Comparison of ENCODE assay signal across 23 mouse cellular contexts in the genomic region with DNA sequence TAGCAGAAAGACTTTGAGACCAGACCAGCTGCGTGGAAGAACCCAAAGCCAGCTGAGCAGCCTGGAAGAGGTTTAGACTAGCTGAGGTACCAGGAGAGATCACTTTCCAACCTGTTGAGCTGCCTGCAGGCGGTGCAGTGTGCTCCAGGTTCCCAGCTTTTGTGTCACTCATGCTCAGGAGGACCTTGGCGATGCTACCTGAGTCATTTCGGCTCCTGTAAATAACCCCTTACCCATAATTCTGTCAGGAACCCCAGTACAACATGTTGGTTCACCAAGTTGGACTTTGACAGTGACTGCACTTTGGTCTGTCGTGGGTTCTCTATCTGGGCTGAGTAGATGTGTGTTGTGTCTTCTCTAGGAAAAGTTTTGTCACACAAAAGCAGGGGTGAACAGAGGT.
A peak's percentile ranks its signal among the peaks of the same experiment; 100 is the strongest.
DNase-seq lines count a peak whose midpoint lies in the region; ATAC-seq and TF ChIP-seq lines count a peak whose summit lies in the region.
"Had no signal": no experiment of that assay in that cellular context is flagged by ENCODE, and none has a peak within 500 bp of the region (broad histone marks: within the 10 kb centered on the region; RNA-seq: fewer than 3 reads in every experiment).

No protein-coding gene starts in this region.

- no peaks in the 10 kb centered on the region for H3K36me3 ChIP-seq in kidney, postnatal 0 days (ENCODE audit: insufficient read depth, low read length)
- no peaks in the 10 kb centered on the region for H3K36me3 ChIP-seq in kidney, embryonic 14.5 days (ENCODE audit: control insufficient read depth, insufficient read depth, low read length)
- no peaks in the 10 kb centered on the region for H3K36me3 ChIP-seq in intestine, embryonic 16.5 days (ENCODE audit: control insufficient read depth, insufficient read depth, low read length)
- H3K36me3 ChIP-seq in limb, embryonic 11.5 days (ENCODE audit: control insufficient read depth, insufficient read depth, low read length), result no peaks in the 10 kb centered on the region
- H3K36me3 ChIP-seq in stomach, postnatal 0 days (ENCODE audit: control insufficient read depth, insufficient read depth, low read length), result no peaks in the 10 kb centered on the region
- H3K36me3 ChIP-seq in hindbrain, embryonic 12.5 days, result no peaks in the 10 kb centered on the region
- H3K36me3 ChIP-seq: embryonic facial prominence, embryonic 13.5 days; forebrain, embryonic 15.5 days; hindbrain, embryonic 15.5 days; liver, embryonic 13.5 days; midbrain, embryonic 13.5 days had no signal

- H3K27me3 ChIP-seq in kidney, postnatal 0 days (ENCODE audit: insufficient read depth, low read length), result no peaks in the 10 kb centered on the region
- no peaks in the 10 kb centered on the region for H3K27me3 ChIP-seq in kidney, embryonic 14.5 days (ENCODE audit: control insufficient read depth, insufficient read depth, low read length)
- no peaks in the 10 kb centered on the region for H3K27me3 ChIP-seq in intestine, embryonic 16.5 days (replicated peaks; ENCODE audit: control insufficient read depth, insufficient read depth, low read length)
- H3K27me3 ChIP-seq in limb, embryonic 11.5 days (ENCODE audit: control insufficient read depth, insufficient read depth, low read length), result no peaks in the 10 kb centered on the region
- H3K27me3 ChIP-seq in stomach, postnatal 0 days (ENCODE audit: control insufficient read depth, insufficient read depth, low read length), result no peaks in the 10 kb centered on the region
- H3K27me3 ChIP-seq in hindbrain, embryonic 12.5 days, result no peaks in the 10 kb centered on the region
- H3K27me3 ChIP-seq: embryonic facial prominence, embryonic 13.5 days; forebrain, embryonic 15.5 days; hindbrain, embryonic 15.5 days; liver, embryonic 13.5 days; midbrain, embryonic 13.5 days had no signal

- WGBS in kidney, postnatal 0 days, result 62% methylated on average over 5 of the region's 5 CpGs
- 76% methylated on average over 5 of the region's 5 CpGs for WGBS in kidney, embryonic 14.5 days
- WGBS in intestine, embryonic 16.5 days, result 73% methylated on average over 5 of the region's 5 CpGs
- 85% methylated on average over 5 of the region's 5 CpGs for WGBS in limb, embryonic 11.5 days
- 56% methylated on average over 5 of the region's 5 CpGs for WGBS in stomach, postnatal 0 days
- 83% methylated on average over 5 of the region's 5 CpGs for WGBS in hindbrain, embryonic 12.5 days

- H3K9ac ChIP-seq in kidney, postnatal 0 days (ENCODE audit: low read depth, low read length), result no peak overlapping the region
- H3K9ac ChIP-seq in kidney, embryonic 14.5 days (ENCODE audit: low read depth, low read length), result no peak overlapping the region
- no peak overlapping the region for H3K9ac ChIP-seq in intestine, embryonic 16.5 days (ENCODE audit: low read depth, low read length)
- no peak overlapping the region for H3K9ac ChIP-seq in limb, embryonic 11.5 days (ENCODE audit: low read length)
- H3K9ac ChIP-seq in stomach, postnatal 0 days (ENCODE audit: low read length), result no peak overlapping the region
- H3K9ac ChIP-seq in hindbrain, embryonic 12.5 days, result no peak overlapping the region
- H3K9ac ChIP-seq: embryonic facial prominence, embryonic 13.5 days; forebrain, embryonic 15.5 days; hindbrain, embryonic 15.5 days; liver, embryonic 13.5 days; midbrain, embryonic 13.5 days had no signal

- no peaks in the 10 kb centered on the region for H3K9me3 ChIP-seq in kidney, postnatal 0 days (replicated peaks; ENCODE audit: low read length)
- peaks cover 13% of the 10 kb centered on the region; the same call in 1 of the 2 replicates for H3K9me3 ChIP-seq in kidney, embryonic 14.5 days (ENCODE audit: control insufficient read depth, low read length)
- H3K9me3 ChIP-seq in intestine, embryonic 16.5 days (ENCODE audit: control insufficient read depth, low read length), result no peaks in the 10 kb centered on the region
- H3K9me3 ChIP-seq in limb, embryonic 11.5 days (ENCODE audit: control insufficient read depth, low read length), result no peaks in the 10 kb centered on the region; the same call in 1 of the 2 replicates
- H3K9me3 ChIP-seq in stomach, postnatal 0 days (ENCODE audit: control insufficient read depth, low read length), result no peaks in the 10 kb centered on the region
- no peaks in the 10 kb centered on the region for H3K9me3 ChIP-seq in hindbrain, embryonic 12.5 days (replicated peaks)
- H3K9me3 ChIP-seq: embryonic facial prominence, embryonic 13.5 days; forebrain, embryonic 15.5 days; hindbrain, embryonic 15.5 days; midbrain, embryonic 13.5 days had no signal

- H3K27ac ChIP-seq in kidney, postnatal 0 days, result no peak overlapping the region
- H3K27ac ChIP-seq in kidney, embryonic 14.5 days (ENCODE audit: low read depth, low read length), result no peak overlapping the region
- H3K27ac ChIP-seq in intestine, embryonic 16.5 days (ENCODE audit: low read length), result no peak overlapping the region
- 0 out of 2 replicates have a peak overlapping the region, but pooled peaks have one; percentile 12 for H3K27ac ChIP-seq in limb, embryonic 11.5 days (replicated peaks; ENCODE audit: low read depth, low read length)
- peak overlapping the region; percentile 40; the same call in 1 of the 2 replicates for H3K27ac ChIP-seq in stomach, postnatal 0 days (replicated peaks)
- H3K27ac ChIP-seq in hindbrain, embryonic 12.5 days, result no peak overlapping the region
- H3K27ac ChIP-seq: embryonic facial prominence, embryonic 13.5 days; forebrain, embryonic 15.5 days; heart, adult 2 months; hindbrain, embryonic 15.5 days; liver, embryonic 13.5 days; midbrain, embryonic 13.5 days had no signal

- DNase-seq in kidney, postnatal 0 days (ENCODE audit: low spot score), result no peak
- DNase-seq in limb, embryonic 11.5 days (ENCODE audit: low spot score), result no peak
- no peak for DNase-seq in stomach, postnatal 0 days (ENCODE audit: low spot score)
- DNase-seq in cerebellum, adult 18-20 months, result no peak
- DNase-seq: adrenal gland, adult 2 months; cerebellum, adult 11-12 months; cerebellum, postnatal 14 days; gastrocnemius, postnatal 14 days; heart, adult 2 months; heart, postnatal 4 days; kidney, postnatal 4 days; layer of hippocampus, adult 9-11 months; liver, embryonic 13.5 days; lung, adult 2 months; thymus, postnatal 36 days had no signal

- peaks cover 9% of the 10 kb centered on the region; the same call in 1 of the 2 replicates for H3K4me1 ChIP-seq in kidney, postnatal 0 days (replicated peaks; ENCODE audit: insufficient read depth, low read length)
- no peaks in the 10 kb centered on the region for H3K4me1 ChIP-seq in kidney, embryonic 14.5 days (ENCODE audit: control insufficient read depth, insufficient read depth, low read length)
- H3K4me1 ChIP-seq in intestine, embryonic 16.5 days (ENCODE audit: control insufficient read depth, insufficient read depth, low read length), result peaks cover 9% of the 10 kb centered on the region
- peaks cover 11% of the 10 kb centered on the region; the same call in 1 of the 2 replicates for H3K4me1 ChIP-seq in limb, embryonic 11.5 days (ENCODE audit: control insufficient read depth, insufficient read depth, low read length)
- 0 out of 2 replicates have a peak, but pooled peaks cover 7% of the 10 kb centered on the region for H3K4me1 ChIP-seq in stomach, postnatal 0 days (replicated peaks; ENCODE audit: control insufficient read depth, insufficient read depth)
- peaks cover 4% of the 10 kb centered on the region; the same call in 1 of the 2 replicates for H3K4me1 ChIP-seq in hindbrain, embryonic 12.5 days
- H3K4me1 ChIP-seq: liver, embryonic 13.5 days had no signal

- no peak for TF ChIP-seq EP300 in stomach, postnatal 0 days (optimal IDR thresholded peaks at IDR 0.05)

- H3K4me2 ChIP-seq in kidney, postnatal 0 days (ENCODE audit: low read length), result no peak overlapping the region
- no peak overlapping the region for H3K4me2 ChIP-seq in kidney, embryonic 14.5 days (replicated peaks; ENCODE audit: low read depth, low read length)
- H3K4me2 ChIP-seq in intestine, embryonic 16.5 days (ENCODE audit: low read depth, low read length), result no peak overlapping the region
- no peak overlapping the region for H3K4me2 ChIP-seq in limb, embryonic 11.5 days (ENCODE audit: low read depth, severe bottlenecking)
- H3K4me2 ChIP-seq in stomach, postnatal 0 days (replicated peaks; ENCODE audit: low read depth), result no peak overlapping the region
- H3K4me2 ChIP-seq in hindbrain, embryonic 12.5 days (replicated peaks), result no peak overlapping the region
- H3K4me2 ChIP-seq: embryonic facial prominence, embryonic 13.5 days; forebrain, embryonic 15.5 days; hindbrain, embryonic 15.5 days; liver, embryonic 13.5 days; midbrain, embryonic 13.5 days had no signal

- ATAC-seq in kidney, postnatal 0 days (replicated peaks; ENCODE audit: low FRiP score, low read depth), result 0 out of 2 replicates have a peak, but pooled peaks have one; percentile 54
- ATAC-seq in kidney, embryonic 14.5 days (ENCODE audit: low FRiP score, low TSS enrichment), result no peak
- ATAC-seq in intestine, embryonic 16.5 days, result peak; percentile 63
- ATAC-seq in limb, embryonic 11.5 days (ENCODE audit: insufficient number of reproducible peaks, low FRiP score, low TSS enrichment, low read depth), result no peak
- ATAC-seq in stomach, postnatal 0 days (ENCODE audit: low FRiP score, low TSS enrichment), result no peak
- no peak for ATAC-seq in hindbrain, embryonic 12.5 days (ENCODE audit: low FRiP score)
- ATAC-seq: forebrain, embryonic 15.5 days; midbrain, embryonic 13.5 days had no signal

- no peak for TF ChIP-seq CTCF in kidney, postnatal 0 days (IDR thresholded peaks at IDR 0.05; ENCODE audit: low read depth)
- no peak for TF ChIP-seq CTCF in stomach, postnatal 0 days (IDR thresholded peaks at IDR 0.05; ENCODE audit: low read depth)

- no peak overlapping the region for H3K4me3 ChIP-seq in kidney, postnatal 0 days (replicated peaks; ENCODE audit: low read depth, low read length)
- H3K4me3 ChIP-seq in kidney, embryonic 14.5 days (ENCODE audit: low read length), result no peak overlapping the region
- H3K4me3 ChIP-seq in intestine, embryonic 16.5 days (ENCODE audit: low read length), result no peak overlapping the region
- H3K4me3 ChIP-seq in limb, embryonic 11.5 days (ENCODE audit: low read depth, low read length), result no peak overlapping the region
- H3K4me3 ChIP-seq in stomach, postnatal 0 days (ENCODE audit: low read depth, low read length), result no peak overlapping the region
- H3K4me3 ChIP-seq in hindbrain, embryonic 12.5 days, result no peak overlapping the region
- H3K4me3 ChIP-seq: embryonic facial prominence, embryonic 13.5 days; erythroblast, embryonic 14.5 days; forebrain, embryonic 15.5 days; heart, adult 2 months; hindbrain, embryonic 15.5 days; liver, embryonic 13.5 days; midbrain, embryonic 13.5 days had no signal

Comparison
In these comparisons a context has a peak if more than half of its experiments do, and no peak if none do; other contexts are left out.
1. ATAC-seq: peak in kidney, postnatal 0 days (single experiment) and intestine, embryonic 16.5 days (single experiment); none in kidney, embryonic 14.5 days (single experiment), limb, embryonic 11.5 days (single experiment), stomach, postnatal 0 days (single experiment) and hindbrain, embryonic 12.5 days (single experiment).
2. H3K27ac ChIP-seq: peak in limb, embryonic 11.5 days (single experiment) and stomach, postnatal 0 days (single experiment); none in kidney, postnatal 0 days (single experiment), kidney, embryonic 14.5 days (single experiment), intestine, embryonic 16.5 days (single experiment) and hindbrain, embryonic 12.5 days (single experiment).